Mouse (Mus musculus) heart, embryonic 16.5 days (tissue): ENCODE measurements around the gene Tmem131l. TPM values are rescaled to one million over a fixed set of nuclear protein-coding genes. Genes with fewer than 3 reads are reported as not detected.

Source experiments
- ATAC-seq: fragments of 200-750 bp; cut with Nextera tagmentation; replicated peaks from 2 replicates; pipeline ENCODE4 v1.8.0; 2017; ENCODE audit warnings: moderate number of reproducible peaks; ENCODE audit not compliant: insufficient read depth, low FRiP score; ENCODE audit errors: extremely low read depth
- H3K27ac ChIP-seq: fragments of 300-500 bp; sonication (generic); 2 replicates; pipeline ENCODE4 v1.5.1; 2014; ENCODE audit warnings: mild to moderate bottlenecking, low read length, control low read depth, moderate library complexity
- H3K27me3 ChIP-seq: fragments of 300-500 bp; sonication (generic); 2 replicates; pipeline ENCODE4 v1.6.1; 2014; ENCODE audit warnings: low read length, mixed read lengths; ENCODE audit not compliant: control insufficient read depth, insufficient read depth
- H3K36me3 ChIP-seq: fragments of 300-500 bp; sonication (generic); 2 replicates; pipeline ENCODE4 v1.6.1; 2014; ENCODE audit not compliant: control insufficient read depth, insufficient read depth
- H3K4me1 ChIP-seq: fragments of 300-500 bp; sonication (generic); 2 replicates; pipeline ENCODE4 v1.6.1; 2014; ENCODE audit warnings: low read length, mixed read lengths; ENCODE audit not compliant: control insufficient read depth, insufficient read depth
- H3K4me2 ChIP-seq: fragments of 300-500 bp; sonication (generic); 2 replicates; pipeline ENCODE4 v1.6.1; 2014; ENCODE audit warnings: low read depth, mild to moderate bottlenecking, control low read depth, low read length
- H3K4me3 ChIP-seq: fragments of 300-500 bp; sonication (generic); 2 replicates; pipeline ENCODE4 v1.5.1; 2014; ENCODE audit warnings: mild to moderate bottlenecking, control low read depth, low read length
- H3K9ac ChIP-seq: fragments of 300-500 bp; sonication (generic); 2 replicates; pipeline ENCODE4 v1.6.1; 2014; ENCODE audit warnings: low read length, control low read depth
- H3K9me3 ChIP-seq: fragments of 300-500 bp; sonication (generic); replicated peaks from 2 replicates; pipeline ENCODE4 v1.6.1; 2016; ENCODE audit warnings: low read length; ENCODE audit not compliant: control insufficient read depth
- WGBS: fragments of 180-500 bp; shearing (Covaris S2); extraction: QIAGEN DNeasy Blood & Tissue Kit; methylation state at CpG from one replicate; pipeline ENCODE4 v1.1.7; 2014; 5-methylcytosine and 5-hydroxymethylcytosine counted together
- polyA plus RNA-seq: library from polyadenylated mRNA; unstranded; fragments of >200 nt; fragmentation: Nextera tagmentation; extraction: Ambion mirVana; gene quantifications from 2 replicates; pipeline ENCODE4 v1.2.1, GENCODE M21; 2015

Tmem131l gene
- polyA plus RNA-seq, 1 experiment from 2014 or later: 47.8 TPM

- Histone ChIP-seq H3K4me2 (peak overlapping the region; percentile 20; the same call in 1 of the 2 replicates), H3K27ac (peak overlapping the region; percentile 93), H3K4me1 (peaks cover 74% of the 10 kb centered on the region), H3K27me3 (no peaks in the 10 kb centered on the region), H3K9me3 (no peaks in the 10 kb centered on the region), H3K36me3 (no peaks in the 10 kb centered on the region), H3K9ac (peak overlapping the region; percentile 44), H3K4me3 (no peak overlapping the region)
- ATAC-seq: peak; percentile 81
- 33% methylated on average over 8 of the region's 8 CpGs for WGBS
These were observed 46.9 kb downstream of the Tmem131l start for GRCm38 (mm10) chr3:83993089-83993516.

DNA sequence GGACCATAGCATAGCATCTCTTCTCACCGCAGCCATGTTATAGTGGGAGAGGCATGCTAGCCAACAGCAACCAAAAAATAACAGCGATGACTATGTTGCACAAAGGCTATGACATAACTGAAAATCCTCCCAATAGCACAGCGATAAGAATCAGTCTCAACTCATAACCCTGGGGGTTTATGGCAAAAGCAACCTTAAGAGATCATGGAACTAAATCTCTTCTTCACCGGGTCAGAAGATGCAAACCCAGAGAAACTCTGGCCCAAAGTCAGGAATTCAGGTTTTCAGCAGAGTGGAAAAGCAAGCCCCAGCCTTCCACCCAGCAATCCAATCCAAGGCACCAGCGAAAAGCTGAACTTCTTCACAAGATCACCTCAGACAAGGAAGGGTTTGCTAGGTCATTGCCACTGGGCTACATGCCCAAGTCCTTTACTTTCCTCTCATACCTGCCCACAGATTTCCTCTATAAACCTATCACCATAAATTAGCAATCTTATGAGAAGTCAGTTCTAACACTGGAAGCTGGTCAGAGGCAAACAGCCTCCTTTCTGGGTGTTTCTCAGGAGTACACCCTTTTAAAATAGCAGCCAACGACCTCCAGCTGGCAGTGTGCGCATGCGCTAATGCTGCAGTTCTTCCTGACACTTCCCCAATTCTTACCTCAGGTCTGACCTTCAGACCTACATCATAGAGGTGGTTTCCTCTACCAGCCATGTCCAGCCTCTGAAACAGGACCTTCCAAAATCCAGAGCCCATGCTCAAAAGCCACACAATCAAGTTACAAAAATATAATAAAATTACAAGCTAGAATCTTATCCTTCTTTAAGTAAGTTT is 48.1 kb downstream of the Tmem131l start:
- H3K9me3 ChIP-seq: no peaks in the 10 kb centered on the region
- H3K27me3 ChIP-seq: no peaks in the 10 kb centered on the region
- H3K4me2 ChIP-seq: no peak overlapping the region
- H3K36me3 ChIP-seq: no peaks in the 10 kb centered on the region
- no peak overlapping the region for H3K4me3 ChIP-seq
- no peak for ATAC-seq
- 79% methylated on average over 8 of the region's 8 CpGs for WGBS
- peak overlapping the region; percentile 44; the same call in 1 of the 2 replicates for H3K9ac ChIP-seq
- H3K4me1 ChIP-seq: peaks cover 73% of the 10 kb centered on the region
- H3K27ac ChIP-seq: peak overlapping the region; percentile 93

- H3K9ac ChIP-seq: 0 out of 2 replicates have a peak overlapping the region, but pooled peaks have one; percentile 27
- 57% methylated on average over 4 of the region's 4 CpGs for WGBS
- H3K27me3 ChIP-seq: no peaks in the 10 kb centered on the region
- no peak overlapping the region for H3K27ac ChIP-seq
- no peak for ATAC-seq
- H3K4me3 ChIP-seq: no peak overlapping the region
- H3K9me3 ChIP-seq: no peaks in the 10 kb centered on the region
- no peak overlapping the region for H3K4me2 ChIP-seq
- peaks cover 54% of the 10 kb centered on the region for H3K4me1 ChIP-seq
- H3K36me3 ChIP-seq: no peaks in the 10 kb centered on the region
These were observed 51.8 kb downstream of the Tmem131l start for GRCm38 (mm10) chr3:83988214-83988613.

- ATAC-seq: no peak
- Histone ChIP-seq H3K9me3 (no peaks in the 10 kb centered on the region), H3K4me2 (no peak overlapping the region), H3K4me1 (peaks cover 48% of the 10 kb centered on the region), H3K36me3 (no peaks in the 10 kb centered on the region), H3K27me3 (no peaks in the 10 kb centered on the region), H3K4me3 (no peak overlapping the region), H3K9ac (no peak overlapping the region), H3K27ac (no peak overlapping the region)
- WGBS: 87% methylated on average over 8 of the region's 8 CpGs
These were observed 52.4 kb downstream of the Tmem131l start for GRCm38 (mm10) chr3:83987533-83988112.

DNA sequence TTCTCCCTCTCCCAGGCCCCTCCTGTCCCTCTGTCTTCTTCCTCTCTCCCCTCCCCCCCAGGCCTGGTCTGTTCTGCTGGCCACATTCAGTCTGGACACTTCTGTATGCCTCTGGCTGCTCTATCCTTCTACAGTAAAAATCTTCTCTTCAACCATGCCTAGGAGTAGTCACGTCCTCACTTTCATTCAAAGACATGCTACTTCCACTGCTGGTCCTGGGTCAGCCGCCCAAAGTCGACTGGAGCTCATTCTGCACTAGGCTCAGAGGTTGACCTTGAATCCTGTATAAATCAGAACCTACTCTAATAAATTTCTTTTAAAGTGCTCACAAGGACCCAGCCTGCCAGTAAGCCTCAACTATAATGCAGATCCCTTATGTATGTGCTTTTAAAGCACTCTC is 53.2 kb downstream of the Tmem131l start:
- Histone ChIP-seq H3K9ac (no peak overlapping the region), H3K4me3 (no peak overlapping the region), H3K4me1 (peaks cover 40% of the 10 kb centered on the region), H3K27ac (no peak overlapping the region), H3K4me2 (no peak overlapping the region), H3K27me3 (no peaks in the 10 kb centered on the region), H3K9me3 (no peaks in the 10 kb centered on the region), H3K36me3 (no peaks in the 10 kb centered on the region)
- 53% methylated on average over 3 of the region's 3 CpGs for WGBS
- ATAC-seq: no peak

- Histone ChIP-seq H3K4me2 (no peak overlapping the region), H3K27me3 (no peaks in the 10 kb centered on the region), H3K9ac (no peak overlapping the region), H3K36me3 (no peaks in the 10 kb centered on the region), H3K4me3 (no peak overlapping the region), H3K27ac (no peak overlapping the region), H3K9me3 (no peaks in the 10 kb centered on the region), H3K4me1 (peaks cover 38% of the 10 kb centered on the region)
- ATAC-seq: no peak
- WGBS: 78% methylated on average over 6 of the region's 6 CpGs
These were observed 54.5 kb downstream of the Tmem131l start for GRCm38 (mm10) chr3:83985426-83985825.

DNA sequence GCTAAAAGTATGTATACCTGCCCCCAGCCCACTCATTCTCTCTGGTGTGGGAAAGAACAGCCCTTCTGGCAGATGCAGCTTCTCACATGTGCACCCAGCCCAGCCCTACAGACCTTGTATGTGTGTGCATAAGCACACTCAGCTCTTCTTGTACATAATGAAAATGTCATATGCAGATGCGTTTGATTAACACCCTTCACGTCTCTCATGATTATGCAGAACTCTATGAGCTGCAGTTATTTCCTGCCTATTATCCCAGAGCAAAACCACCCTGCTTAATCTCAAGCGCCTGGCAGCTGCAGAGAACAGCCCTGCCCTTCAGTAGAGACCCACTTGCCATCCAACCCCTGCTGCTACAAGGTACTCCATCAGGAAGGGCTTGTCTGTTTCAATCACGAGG is 55.6 kb downstream of the Tmem131l start:
- 43% methylated on average over 4 of the region's 4 CpGs for WGBS
- ATAC-seq: 0 out of 2 replicates have a peak, but pooled peaks have one; percentile 16
- peaks cover 36% of the 10 kb centered on the region for H3K4me1 ChIP-seq

GRCm38 (mm10) chr3:83982821-83983220 is 57.2 kb downstream of the Tmem131l start:
- Histone ChIP-seq H3K9me3 (no peaks in the 10 kb centered on the region), H3K36me3 (no peaks in the 10 kb centered on the region), H3K4me3 (no peak overlapping the region), H3K4me2 (no peak overlapping the region), H3K9ac (no peak overlapping the region), H3K27me3 (no peaks in the 10 kb centered on the region), H3K4me1 (peaks cover 37% of the 10 kb centered on the region), H3K27ac (no peak overlapping the region)
- no peak for ATAC-seq
- WGBS: 91% methylated on average over 4 of the region's 4 CpGs

More for the DNA sequence above, 55.6 kb downstream of the Tmem131l start:
- no peak overlapping the region for H3K9ac ChIP-seq
- H3K9me3 ChIP-seq: no peaks in the 10 kb centered on the region
- no peak overlapping the region for H3K27ac ChIP-seq
- no peak overlapping the region for H3K4me3 ChIP-seq
- no peaks in the 10 kb centered on the region for H3K27me3 ChIP-seq
- H3K36me3 ChIP-seq: no peaks in the 10 kb centered on the region
- no peak overlapping the region for H3K4me2 ChIP-seq

DNA sequence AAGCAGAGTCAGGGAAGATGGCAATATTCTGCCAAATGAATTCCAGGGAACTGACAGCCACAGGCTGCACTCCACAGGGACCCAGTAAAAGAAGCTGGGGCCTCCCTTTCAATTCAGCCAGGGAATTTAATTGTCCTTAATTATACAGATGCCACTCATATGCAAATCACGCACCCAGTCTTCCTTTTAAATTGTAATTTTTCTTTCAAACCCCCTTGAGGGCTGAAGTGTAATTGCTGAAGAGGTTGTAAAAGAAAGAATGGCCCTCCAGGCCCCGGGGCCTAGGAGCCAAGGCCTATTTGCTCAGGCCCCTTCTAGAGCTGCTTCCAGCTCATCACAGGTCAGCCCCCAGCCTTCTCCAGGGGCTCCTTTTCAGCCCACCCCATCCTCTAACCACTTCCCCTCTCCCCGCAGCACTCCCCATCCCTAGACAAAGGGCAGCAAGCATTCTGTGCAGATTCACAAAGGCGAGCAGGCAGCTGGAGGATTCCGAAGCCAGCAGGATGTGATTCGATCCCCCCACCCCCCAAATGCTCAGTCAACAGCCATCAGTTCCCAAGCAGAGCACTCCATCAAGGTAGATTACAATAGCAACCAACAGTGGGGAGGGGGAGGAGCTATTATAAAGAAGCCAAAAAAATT is 59.6 kb downstream of the Tmem131l start:
- Histone ChIP-seq H3K4me1 (peaks cover 21% of the 10 kb centered on the region), H3K27me3 (no peaks in the 10 kb centered on the region), H3K9ac (no peak overlapping the region), H3K9me3 (no peaks in the 10 kb centered on the region), H3K36me3 (no peaks in the 10 kb centered on the region), H3K27ac (no peak overlapping the region), H3K4me2 (no peak overlapping the region), H3K4me3 (no peak overlapping the region)
- no peak for ATAC-seq
- WGBS: 67% methylated on average over 6 of the region's 6 CpGs
